Mouse (Mus musculus) olfactory bulb, adult 2 months (tissue): ENCODE data around the gene Lilra6.
"Not testable (repeated sequence)": the region's sequence is repeated elsewhere in the genome, so short reads cannot be mapped to it uniquely, and the experiment has no call there.

Source experiments
- CTCF ChIP-seq: fragments of 200-500 bp; IDR thresholded peaks from 2 replicates; pipeline ENCODE4 v1.5.1; 2012; ENCODE audit warnings: low read depth, mild to moderate bottlenecking, low read length, moderate library complexity; ENCODE audit not compliant: insufficient read depth
- POLR2A ChIP-seq: fragments of 200-500 bp; IDR thresholded peaks from 2 replicates; pipeline ENCODE4 v1.6.1; 2012; ENCODE audit warnings: mild to moderate bottlenecking, low read depth, low read length, moderate library complexity; ENCODE audit not compliant: insufficient read depth

- not testable (repeated sequence) for TF ChIP-seq CTCF, POLR2A
These were observed at the start of gene Lilra6 for GRCm38 (mm10) chr7:3915387-3915786.
